Mouse (Mus musculus) megakaryocyte, adult 5-6 weeks (primary cell): ENCODE measurements at regions not wholly inside any gene's neighbourhood (a gene's known extent, or its start where the extent isn't known, plus 50 kb on each side); places are given as distances from the start of the nearest gene placed in this dataset.
A peak's percentile ranks its signal among the peaks of the same experiment; 100 is the strongest.
"Not testable (repeated sequence)": the region's sequence is repeated elsewhere in the genome, so short reads cannot be mapped to it uniquely, and the experiment has no call there.

ENCODE experiments used
- ATAC-seq: 2 replicates; pipeline ENCODE4 v1.8.0; 2016; ENCODE audit warnings: mild to moderate bottlenecking, inconsistent platforms; ENCODE audit not compliant: poor library complexity, severe bottlenecking

DNA sequence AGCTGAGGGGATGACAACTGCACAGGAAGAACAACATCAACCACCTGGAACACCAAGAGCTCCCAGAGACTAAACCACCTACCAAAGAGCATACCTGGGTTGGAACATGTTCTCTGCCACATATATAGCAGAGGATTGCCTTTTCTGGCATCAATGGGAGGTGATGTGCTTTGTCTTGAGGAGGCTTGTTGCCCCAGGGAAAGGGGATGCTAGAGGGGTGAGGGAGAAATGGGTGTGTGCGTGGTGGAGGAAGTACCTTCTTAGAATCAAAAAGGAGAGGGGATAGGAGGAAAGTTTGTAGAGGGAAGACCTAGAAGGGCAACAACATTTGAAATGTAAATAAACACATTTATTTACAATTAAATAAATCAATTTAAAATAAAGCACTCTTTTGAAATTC is 358.5 kb upstream of the Pfkp start:
- ATAC-seq: no peak

DNA sequence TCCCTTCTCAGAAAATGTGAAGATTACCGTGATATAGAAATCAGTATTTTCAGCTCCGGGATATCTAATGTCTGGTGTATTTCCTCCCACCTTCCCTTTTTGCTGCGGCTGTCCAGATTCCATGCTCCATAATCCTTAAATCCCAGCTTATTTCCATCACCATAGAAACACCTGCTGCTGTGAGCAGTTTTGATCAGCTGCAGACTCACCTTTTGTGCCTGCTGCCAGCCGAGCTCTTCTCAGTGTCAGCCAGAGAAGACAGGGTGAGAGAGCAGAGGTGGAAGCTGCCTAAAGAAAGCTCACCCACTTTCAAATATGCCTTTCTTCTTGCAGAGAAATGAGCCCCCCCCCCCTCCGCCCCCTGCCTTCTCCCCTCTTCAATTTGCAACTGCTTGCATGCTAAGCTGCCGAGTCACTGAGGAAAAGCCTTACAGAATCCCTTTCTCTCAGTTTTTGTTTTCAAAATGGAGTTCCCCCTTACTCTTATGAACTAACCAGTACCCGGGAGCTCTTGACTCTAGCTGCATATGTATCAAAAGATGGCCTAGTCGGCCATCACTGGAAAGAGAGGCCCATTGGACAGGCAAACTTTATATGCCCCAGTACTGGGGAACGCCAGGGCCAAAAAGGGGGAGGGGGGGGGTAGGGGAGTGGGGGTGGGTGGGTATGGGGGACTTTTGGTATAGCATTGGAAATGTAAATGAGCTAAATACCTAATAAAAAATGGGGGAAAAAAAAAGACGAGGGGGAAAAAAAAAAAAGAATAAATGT is 350.1 kb upstream of the Pfkp start:
- ATAC-seq: not testable (repeated sequence)

DNA sequence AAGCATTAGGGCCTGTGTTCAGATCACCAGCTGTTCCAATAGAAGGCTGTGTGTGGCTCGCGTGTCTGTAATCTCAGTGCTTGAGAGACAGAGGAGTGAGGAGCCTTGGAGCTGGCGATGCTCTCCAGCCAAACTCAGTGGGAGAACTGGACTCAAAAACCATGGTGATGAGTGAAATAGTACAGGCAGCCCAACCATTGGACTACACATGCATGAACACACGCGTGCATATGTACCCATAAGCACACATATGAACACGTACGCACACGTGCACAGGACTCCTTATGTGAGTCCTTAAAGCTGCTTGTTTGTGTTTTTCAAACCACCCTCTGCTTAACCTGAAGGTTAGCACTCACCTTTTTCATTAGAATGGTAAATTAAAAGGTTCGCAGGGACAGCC is 349.5 kb upstream of the Pfkp start:
- no peak for ATAC-seq

DNA sequence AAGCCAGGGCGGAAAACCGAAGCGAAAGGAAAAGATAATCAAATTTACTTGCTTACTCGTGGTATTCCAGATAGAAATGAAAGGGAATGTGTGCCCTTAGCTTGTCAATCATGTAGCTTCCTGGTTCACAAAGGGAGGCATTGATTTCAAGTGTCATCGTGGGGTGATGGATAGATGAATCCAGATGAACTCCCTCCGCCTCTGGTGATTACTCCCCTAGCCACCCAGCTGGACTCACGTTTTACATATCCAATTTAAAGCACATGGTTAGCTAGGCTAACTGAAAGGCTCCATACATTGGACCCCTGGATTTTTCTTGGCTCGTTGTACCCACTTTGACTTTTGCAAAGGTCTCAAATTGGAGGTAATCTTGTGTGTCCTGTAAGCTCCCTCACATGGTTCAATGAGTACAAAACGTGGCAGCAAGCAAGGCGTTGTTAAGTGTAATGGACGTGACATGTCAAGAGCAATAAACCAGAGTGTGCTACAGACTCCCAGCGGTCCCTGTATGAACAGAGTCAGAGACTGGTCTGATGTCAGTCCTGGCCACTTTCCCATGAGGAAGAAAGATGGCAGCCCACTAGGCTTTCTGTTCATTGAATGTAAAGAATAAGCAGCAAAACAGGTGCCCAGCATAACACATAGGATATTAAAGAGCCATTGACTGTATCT is 343.9 kb upstream of the Pfkp start:
- ATAC-seq: no peak

DNA sequence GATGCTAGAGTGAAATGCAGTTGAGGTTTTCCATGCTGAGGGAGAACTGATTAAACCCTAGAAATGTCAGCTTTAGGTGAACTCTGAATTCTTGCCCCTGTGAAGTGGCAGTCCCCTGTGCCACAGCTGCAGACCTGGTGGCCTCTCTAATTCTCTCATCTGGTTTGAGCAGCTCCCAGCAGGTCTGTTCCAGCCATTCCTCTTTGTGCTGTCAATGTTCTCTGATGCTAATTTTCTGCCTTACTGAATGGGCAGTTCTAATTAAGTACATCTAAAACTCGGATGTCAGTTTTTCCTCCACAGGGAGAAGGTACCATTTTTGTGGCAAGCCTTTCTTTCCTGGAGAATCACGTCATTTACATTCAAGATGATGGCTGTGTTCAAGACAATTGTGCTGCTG is 343.1 kb upstream of the Pfkp start:
- ATAC-seq: no peak

DNA sequence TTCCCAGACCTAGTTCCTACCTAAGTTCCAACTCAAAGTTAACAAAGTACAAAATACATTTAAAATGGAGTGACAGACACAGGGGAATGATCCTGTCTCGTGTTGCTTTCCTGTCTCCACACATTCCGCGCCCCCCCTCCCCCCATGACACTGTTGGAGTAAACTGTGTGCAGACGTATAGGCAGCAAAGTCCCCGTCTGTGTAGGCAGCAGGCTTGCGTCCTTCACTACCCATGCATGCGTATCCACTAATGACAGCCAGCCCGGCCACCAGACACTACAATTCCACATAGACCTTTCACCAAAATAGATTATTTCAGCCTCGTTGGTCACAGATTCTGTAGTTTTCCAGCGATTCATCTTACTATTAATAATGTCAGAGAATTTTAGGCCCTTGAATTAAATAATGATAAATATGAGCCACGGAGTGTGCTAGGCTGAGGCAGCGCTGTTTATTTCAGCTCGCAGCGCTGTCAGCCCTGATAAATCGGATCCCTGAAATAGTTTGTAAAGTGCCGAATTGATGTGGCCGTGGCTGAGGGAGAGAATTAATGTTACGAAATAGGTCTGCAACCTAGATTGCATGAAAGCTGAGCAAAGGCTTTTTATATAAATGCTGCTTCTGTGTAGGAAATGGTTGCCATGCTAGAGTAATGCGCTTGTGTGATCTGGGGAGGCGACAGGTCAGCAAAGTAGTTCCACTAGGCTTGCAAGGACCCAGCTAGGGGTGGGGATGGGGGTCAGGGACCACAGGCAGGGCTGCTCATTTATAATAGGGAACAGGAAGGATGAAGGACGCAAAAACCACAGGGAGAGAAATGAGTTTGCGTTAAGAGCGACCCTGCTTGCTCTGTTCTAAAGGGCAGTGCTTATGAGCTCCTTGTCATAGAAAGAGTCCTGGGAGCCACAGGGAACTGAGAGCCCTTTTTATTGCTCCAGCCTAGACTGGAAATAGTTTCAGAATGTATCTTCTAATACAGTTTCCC is 336.7 kb upstream of the Pfkp start:
- peak; percentile 45; the same call in 1 of the 2 replicates for ATAC-seq

DNA sequence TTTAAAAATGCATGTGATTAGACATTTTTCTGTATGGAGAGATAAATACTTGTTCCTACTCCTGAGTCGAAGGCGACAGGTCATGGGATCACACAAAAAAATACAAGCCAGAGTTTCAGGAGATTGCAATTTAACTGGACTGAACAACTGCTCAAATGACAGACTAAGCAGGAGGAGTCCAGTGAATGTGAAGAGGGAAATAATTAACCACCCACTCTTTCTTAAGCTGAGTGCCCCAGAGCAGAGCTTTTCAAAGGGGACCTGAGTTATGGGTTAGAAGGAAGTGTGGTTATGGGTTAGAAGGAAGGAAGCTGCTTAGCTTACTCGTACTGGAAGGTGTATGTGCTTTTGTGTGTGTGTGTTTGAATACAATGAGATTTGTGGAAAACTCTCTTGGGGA is 307.1 kb upstream of the Pfkp start:
- no peak for ATAC-seq

DNA sequence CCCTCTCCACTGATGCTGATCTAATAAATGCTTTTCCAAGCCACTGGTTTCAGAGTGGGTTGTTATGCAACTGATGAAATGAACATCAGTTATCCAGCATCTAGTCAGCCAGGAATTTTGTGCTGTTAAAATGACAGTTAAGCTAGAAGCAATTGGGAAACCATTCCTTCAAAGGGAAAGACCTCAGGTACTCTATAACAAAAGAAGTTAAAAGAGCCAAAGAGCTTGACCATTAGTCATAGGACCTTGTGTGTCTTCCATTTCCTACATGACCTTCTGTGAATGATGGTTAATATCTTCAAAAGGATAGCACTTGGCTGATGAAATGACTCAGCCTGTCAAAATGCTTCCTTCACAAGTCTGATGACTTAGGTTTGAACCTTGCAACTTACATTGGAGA is 275.6 kb upstream of the Pfkp start:
- ATAC-seq: no peak

DNA sequence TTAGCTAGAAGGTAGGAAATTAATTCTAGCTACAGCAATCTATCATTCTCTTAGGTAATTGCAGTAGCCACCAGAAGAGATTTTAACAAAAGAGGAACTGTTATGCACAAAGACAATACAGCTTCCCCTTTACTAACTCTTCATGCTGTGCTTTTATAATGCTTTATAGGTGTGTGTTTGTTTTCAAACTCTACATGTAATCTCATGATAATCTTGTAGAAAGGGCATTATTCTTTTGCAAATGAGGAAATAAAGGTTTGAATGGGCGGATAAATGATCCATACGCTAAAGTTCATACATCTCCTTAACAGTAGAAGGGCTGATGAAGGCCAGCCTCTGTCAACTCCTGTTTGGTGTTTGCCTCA is 273.8 kb upstream of the Pfkp start:
- peak; percentile 96 for ATAC-seq

DNA sequence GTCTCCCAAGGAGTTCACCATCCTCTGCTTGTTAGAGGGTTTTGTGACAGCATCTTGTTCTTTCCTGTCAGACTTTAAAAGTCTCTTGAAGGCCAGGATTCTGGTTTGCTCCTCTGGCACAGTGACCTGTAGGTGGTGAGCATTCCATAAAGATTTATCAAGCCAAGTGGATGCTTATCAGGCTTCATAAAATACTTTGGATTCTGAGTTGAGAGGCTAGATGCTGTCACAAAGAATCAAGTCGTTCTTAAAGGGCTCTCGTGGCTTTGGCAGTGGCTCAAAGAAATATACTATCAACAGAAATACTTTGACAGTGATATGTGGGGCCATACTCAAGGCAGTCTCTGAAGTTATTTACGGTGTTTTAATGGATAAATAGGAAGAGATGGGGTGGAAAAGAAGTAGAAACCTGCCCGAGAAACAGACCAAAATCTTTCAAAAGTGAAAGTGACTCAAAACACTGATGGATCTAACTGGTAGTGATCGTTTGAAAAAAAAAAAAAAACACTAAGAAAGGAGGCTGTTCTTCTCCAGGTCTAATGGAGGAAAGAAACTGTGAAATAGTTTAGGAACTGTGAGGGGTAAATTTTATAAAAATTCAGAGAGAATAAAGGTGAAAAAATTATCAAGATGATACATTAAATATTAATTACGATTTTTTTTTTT is 273.2 kb upstream of the Pfkp start:
- ATAC-seq: 0 out of 2 replicates have a peak, but pooled peaks have one; percentile 11

DNA sequence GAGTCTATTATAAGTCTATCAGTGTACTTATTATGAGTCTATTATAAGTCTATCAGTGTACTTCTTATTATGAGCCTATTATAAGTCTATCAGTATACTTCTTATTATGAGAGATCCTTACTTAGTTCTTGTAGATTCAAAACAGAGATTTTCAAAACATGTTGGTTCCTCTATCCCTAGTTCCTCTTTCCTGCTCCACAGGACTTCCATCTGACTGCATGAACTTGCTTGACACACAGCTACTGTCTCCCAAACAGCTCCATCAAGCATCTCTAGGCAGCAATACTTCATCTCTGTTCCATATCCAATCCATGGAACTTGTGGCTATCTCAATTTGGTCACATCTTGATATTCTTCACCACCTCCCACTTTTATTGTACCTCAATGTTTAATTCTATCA is 257.4 kb upstream of the Pfkp start:
- ATAC-seq: peak; percentile 100

DNA sequence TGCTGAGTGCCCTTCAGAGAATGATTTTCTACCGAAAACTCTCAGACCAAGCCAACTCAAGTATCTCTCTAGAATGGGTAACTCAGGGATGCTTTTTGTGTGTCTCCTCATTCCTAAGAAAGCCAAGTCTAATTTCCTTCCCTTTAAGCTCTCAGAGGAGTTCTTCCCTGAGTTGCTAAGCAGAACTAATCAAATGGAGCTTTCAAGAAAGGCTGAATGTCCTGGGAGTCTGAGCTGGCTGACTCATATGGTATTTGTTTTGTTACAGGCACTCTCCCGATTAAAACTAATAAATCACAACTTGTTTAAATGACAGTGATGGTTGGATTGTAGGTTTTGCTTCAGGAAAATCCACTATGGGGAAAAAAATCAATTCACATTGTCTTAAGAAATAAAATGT is 253.1 kb upstream of the Pfkp start:
- ATAC-seq: no peak

DNA sequence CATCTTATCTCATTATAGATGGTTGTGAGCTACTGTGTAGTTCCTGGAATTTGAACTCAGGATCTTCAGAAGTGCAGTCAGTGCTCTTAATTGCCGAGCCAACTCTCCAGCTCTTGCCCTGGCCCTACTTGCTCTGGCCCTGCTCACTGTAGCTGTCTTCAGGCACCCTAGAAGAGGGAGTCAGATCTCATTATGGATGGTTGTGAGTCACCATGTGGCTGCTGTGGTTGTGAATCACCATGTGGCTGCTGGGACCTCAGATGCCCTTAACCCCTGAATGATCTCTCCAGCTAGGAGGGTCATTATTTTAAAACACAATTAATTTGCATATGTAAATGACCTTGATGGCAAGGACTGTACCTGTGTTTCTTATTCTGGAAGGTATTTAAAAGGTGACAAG is 249.1 kb upstream of the Pfkp start:
- ATAC-seq: no peak

DNA sequence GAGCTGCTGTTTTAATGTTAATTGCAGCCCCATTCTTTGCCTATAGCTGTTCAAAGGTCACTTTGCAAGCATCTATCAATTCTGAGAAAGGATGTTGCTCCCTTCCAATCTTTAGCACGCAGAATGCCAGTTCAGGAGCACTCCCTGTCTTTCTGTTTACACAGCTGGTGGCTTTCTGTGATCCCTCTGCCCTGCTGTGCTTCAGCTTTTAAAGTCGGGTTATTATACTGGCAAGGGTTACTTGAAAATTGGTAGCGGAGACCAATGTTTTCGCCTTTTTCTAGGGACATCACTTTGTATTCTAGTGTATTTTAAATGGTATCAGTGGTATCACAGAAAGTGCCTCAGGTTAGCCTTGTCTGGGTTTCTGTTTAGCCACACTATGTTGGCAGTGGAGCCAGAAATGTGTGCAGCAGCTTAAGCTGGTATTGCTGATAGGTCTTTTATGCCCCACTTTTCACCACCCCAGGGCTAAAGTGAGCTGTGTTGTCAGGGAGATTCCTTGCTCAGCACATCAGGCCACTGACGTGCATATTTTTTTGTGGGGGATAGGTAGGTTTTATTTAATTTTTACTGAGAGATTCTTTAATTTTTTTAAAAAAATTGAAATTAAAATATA is 243.0 kb upstream of the Pfkp start:
- ATAC-seq: no peak

DNA sequence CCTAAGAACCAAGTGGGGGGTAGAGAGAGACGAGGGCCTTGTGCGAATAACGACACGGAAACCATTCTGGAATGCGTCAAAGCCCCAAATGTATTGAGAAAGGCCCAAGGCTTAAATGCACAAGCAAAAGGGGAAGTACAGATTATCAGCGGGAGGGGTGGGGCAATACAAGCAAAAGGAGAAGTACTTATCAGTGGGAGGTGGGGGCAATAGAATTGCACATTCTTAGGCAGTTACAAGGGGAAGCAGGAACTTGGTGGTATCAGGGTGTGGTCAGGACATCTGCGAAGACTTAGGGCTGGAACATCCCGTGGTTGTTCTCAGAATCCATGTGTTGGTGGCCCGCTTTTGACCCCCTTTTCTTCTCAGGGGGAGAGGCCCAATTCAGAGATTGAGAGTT is 240.9 kb upstream of the Pfkp start:
- peak; percentile 44; the same call in 1 of the 2 replicates for ATAC-seq

DNA sequence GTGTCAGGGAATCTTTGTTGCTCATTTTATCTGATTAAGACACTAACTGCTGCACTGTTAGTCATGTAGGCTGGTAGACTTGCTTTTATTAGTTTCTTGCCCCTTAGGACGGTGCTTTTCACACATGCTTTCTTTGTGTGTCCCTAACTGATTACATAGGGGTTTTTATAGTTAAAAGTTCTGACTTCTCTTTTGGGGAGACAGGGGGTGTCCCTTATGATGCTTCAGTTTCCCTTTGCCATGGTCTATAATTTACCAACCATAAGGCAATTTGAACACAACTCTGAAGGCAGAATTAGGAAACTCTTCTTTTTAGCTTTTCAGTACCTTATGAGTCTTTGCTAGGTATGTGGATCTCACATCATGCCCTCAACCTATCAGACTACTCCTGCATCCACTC is 239.8 kb upstream of the Pfkp start:
- ATAC-seq: no peak

DNA sequence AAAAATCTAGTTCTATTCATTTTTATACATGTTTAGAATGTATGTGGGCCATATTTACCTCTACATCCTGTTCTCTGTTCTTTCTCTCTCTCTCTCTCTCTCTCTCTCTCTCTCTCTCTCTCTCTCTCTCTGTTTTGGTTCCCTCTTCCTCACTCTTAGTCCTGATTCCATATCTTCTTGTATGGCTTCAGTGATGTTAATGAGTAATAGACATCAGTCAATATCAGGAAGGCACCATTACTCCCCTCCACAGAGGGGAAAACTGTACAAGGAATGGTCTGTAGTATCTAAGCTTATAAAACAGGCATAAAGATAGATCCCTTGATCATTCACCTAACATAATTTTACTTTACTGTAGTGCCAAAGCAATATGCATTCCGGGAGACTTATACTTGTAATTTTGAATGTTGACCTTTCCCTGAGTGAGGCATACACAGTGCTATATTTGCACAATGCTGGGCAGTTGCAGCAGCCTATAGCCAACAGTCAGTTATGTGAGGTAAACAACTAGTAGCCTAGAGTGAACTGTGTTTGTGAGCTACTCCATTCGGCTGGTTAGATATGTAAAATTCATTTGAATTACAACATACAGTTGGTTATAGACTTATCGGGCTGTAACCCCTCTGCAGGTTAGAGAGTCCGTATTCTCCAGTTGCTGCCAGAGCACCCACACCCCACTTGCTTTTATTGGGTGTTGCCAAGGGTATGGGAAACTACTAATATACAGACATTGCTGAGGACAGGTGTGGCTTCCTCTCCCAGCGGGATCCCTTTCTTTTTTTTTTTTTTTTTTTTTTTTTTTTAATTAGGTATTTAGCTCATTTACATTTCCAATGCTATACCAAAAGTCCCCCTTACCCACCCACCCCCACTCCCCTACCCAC is 228.7 kb upstream of the Pfkp start:
- no peak for ATAC-seq

DNA sequence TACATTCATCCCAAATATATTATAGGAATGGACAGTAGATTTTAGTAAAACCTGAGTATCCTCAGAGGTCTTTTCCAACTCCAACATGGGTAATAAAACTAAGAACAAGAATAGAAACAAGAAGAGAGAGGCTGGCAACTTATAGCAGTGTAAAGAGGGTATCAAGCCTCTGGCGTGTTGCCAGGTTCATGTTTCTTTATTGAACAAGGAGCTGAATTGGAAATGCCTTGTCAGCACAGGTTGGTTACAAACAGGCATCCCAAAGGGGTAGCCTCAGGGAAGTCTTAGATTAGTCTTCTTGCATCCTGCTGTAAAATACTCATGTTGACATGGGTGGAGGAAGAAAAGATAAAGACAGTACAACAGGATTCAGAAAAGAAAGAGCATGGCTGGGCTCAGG is 213.6 kb upstream of the Pfkp start:
- no peak for ATAC-seq

DNA sequence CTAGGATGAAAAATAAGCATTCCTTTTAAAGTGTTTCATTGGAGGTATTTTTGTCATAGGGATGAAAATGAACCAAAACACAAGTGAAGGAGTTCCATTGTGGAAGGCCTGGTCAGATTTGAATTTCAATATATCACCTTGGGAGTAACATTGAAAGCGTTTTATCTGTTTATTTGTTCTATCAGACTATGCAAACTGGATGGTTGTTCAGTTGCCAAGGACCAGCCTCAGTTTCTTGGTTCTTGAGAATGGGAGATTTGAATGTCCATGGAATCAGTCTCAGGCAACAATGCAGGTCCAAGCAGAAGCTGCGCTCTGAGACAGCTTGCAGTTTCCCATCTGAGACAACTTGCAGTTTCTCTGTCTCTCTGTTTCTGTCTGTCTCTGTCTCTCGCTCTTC is 211.0 kb upstream of the Pfkp start:
- no peak for ATAC-seq
